Comparison of ENCODE assay signal across 9 mouse cellular contexts in genomic region chr1:58677575-58677974, GRCm38 (mm10). TPM values are rescaled to one million over a fixed set of nuclear protein-coding genes. Genes with fewer than 3 reads are reported as not detected.
DNase-seq lines count a peak whose midpoint lies in the region; ATAC-seq and TF ChIP-seq lines count a peak whose summit lies in the region.
"Had no signal": no experiment of that assay in that cellular context is flagged by ENCODE, and none has a peak within 500 bp of the region (broad histone marks: within the 10 kb centered on the region; RNA-seq: fewer than 3 reads in every experiment).

No protein-coding gene starts in this region.

- 86% methylated on average over 1 of the region's 1 CpGs for WGBS in midbrain, embryonic 11.5 days

- ATAC-seq in midbrain, embryonic 11.5 days (ENCODE audit: low FRiP score), result no peak

- H3K9me3 ChIP-seq in CH12.LX (replicated peaks; ENCODE audit: low read length), result no peaks in the 10 kb centered on the region
- no peaks in the 10 kb centered on the region for H3K9me3 ChIP-seq in midbrain, embryonic 11.5 days (ENCODE audit: control insufficient read depth, low read length)
- H3K9me3 ChIP-seq: liver, embryonic 15.5 days had no signal

- dilution Hi-C loops in CH12.LX (cut with MboI; ENCODE audit: extremely low pct_ligation_motif_present, extremely low pct_unique_long_range_greater_than_20kb, low sequenced_read_pairs), result no loop called here

- H3K27ac ChIP-seq in CH12.LX (ENCODE audit: insufficient read depth, low read depth), result no peak overlapping the region
- H3K27ac ChIP-seq in midbrain, embryonic 11.5 days (ENCODE audit: low read depth, low read length), result no peak overlapping the region
- H3K27ac ChIP-seq: liver, embryonic 15.5 days had no signal

- no peaks in the 10 kb centered on the region for H3K36me3 ChIP-seq in CH12.LX (replicated peaks in 1 of 2; ENCODE audit: control insufficient read depth in 1 of 2, insufficient read depth in 1 of 2, low read length in 1 of 2)
- H3K36me3 ChIP-seq in midbrain, embryonic 11.5 days (ENCODE audit: control insufficient read depth, insufficient read depth, low read length), result no peaks in the 10 kb centered on the region
- H3K36me3 ChIP-seq: liver, embryonic 15.5 days had no signal

- no peak for TF ChIP-seq EP300 in CH12.LX (IDR thresholded peaks at IDR 0.05; ENCODE audit: low read length)

- TF ChIP-seq RAD21 in CH12.LX (IDR thresholded peaks at IDR 0.05; ENCODE audit: low read depth, low read length), result peak; percentile 66

- DNase-seq in layer of hippocampus, adult 11-12 months (ENCODE audit: low spot score), result peak; percentile 7
- no peak for DNase-seq in layer of hippocampus, adult 9-11 months
- peak; percentile 45 for DNase-seq in CH12.LX (ENCODE audit: extremely low read depth)
- DNase-seq in adrenal gland, postnatal 36 days, result peak; percentile 16 to 64
- DNase-seq in forelimb bud, embryonic 11.5 days (ENCODE audit: low read depth, low spot score), result peak; percentile 43
- peak; percentile 61 for DNase-seq in lung, postnatal 10 days
- DNase-seq in thymus, postnatal 25 days, result peak; percentile 45
- DNase-seq in midbrain, embryonic 11.5 days (ENCODE audit: low spot score, missing footprints), result no peak

- no peak overlapping the region for H3K4me3 ChIP-seq in CH12.LX (replicated peaks in 1 of 3; ENCODE audit: low read depth in 2 of 3, low read length in 2 of 3, poor library complexity in 1 of 3)
- no peak overlapping the region for H3K4me3 ChIP-seq in midbrain, embryonic 11.5 days (ENCODE audit: low read depth, low read length)
- H3K4me3 ChIP-seq: liver, embryonic 15.5 days had no signal

- H3K4me1 ChIP-seq in CH12.LX (ENCODE audit: control insufficient read depth in 1 of 2, insufficient read depth in 2 of 2), result peaks cover 4 to 16% of the 10 kb centered on the region in 2 experiments; a peak in 3 of 4 replicates
- no peaks in the 10 kb centered on the region for H3K4me1 ChIP-seq in midbrain, embryonic 11.5 days (ENCODE audit: control insufficient read depth, insufficient read depth, low read length)
- H3K4me1 ChIP-seq: liver, embryonic 15.5 days had no signal

- H3K27me3 ChIP-seq in CH12.LX (replicated peaks), result no peaks in the 10 kb centered on the region
- H3K27me3 ChIP-seq in midbrain, embryonic 11.5 days (ENCODE audit: control insufficient read depth, insufficient read depth, low read length), result no peaks in the 10 kb centered on the region
- H3K27me3 ChIP-seq: liver, embryonic 15.5 days had no signal

- H3K9ac ChIP-seq in CH12.LX (ENCODE audit: insufficient read depth, low read depth), result no peak overlapping the region
- H3K9ac ChIP-seq in midbrain, embryonic 11.5 days (ENCODE audit: low read length), result no peak overlapping the region
- H3K9ac ChIP-seq: liver, embryonic 15.5 days had no signal

- in situ Hi-C loops in CH12.LX (cut with MboI; ENCODE audit: low pct_ligation_motif_present, low pct_unique_long_range_greater_than_20kb, low sequenced_read_pairs), result loop anchor here (25.0 kb wide), 2 partner anchors 190 to 390 kb away; partner anchors contain the start of gene Aox2

- TF ChIP-seq POLR2A in CH12.LX (IDR thresholded peaks at IDR 0.05; ENCODE audit: low read depth, low read length), result no peak

- no peak overlapping the region for H3K4me2 ChIP-seq in CH12.LX (ENCODE audit: insufficient read depth, low read depth, poor library complexity, severe bottlenecking)
- H3K4me2 ChIP-seq in midbrain, embryonic 11.5 days, result no peak overlapping the region
- H3K4me2 ChIP-seq: liver, embryonic 15.5 days had no signal

- H3K79me2 ChIP-seq in CH12.LX (replicated peaks; ENCODE audit: control insufficient read depth, extremely low read depth, insufficient read depth, poor library complexity, severe bottlenecking), result no peaks in the 10 kb centered on the region

- TF ChIP-seq CTCF in CH12.LX (conservative IDR thresholded peaks at IDR 0.05 in 1 of 2, IDR thresholded peaks at IDR 0.05 in 1 of 2; ENCODE audit: low read depth in 2 of 2, low read length in 2 of 2), result peak; percentile 42 to 68; a peak in 3 of 4 replicates

TF ChIP-seq in CH12.LX, 34 proteins besides CTCF, POLR2A, EP300 and RAD21:
- TF ChIP-seq MAX (IDR thresholded peaks at IDR 0.05; ENCODE audit: low read length) (no peak), PAX5 (IDR thresholded peaks at IDR 0.05; ENCODE audit: low read length) (no peak), BHLHE40 (IDR thresholded peaks at IDR 0.05; ENCODE audit: low read depth, low read length) (no peak), MAFK (IDR thresholded peaks at IDR 0.05; ENCODE audit: insufficient replicate concordance, low read length) (no peak), UBTF (IDR thresholded peaks at IDR 0.05; ENCODE audit: low read depth, low read length) (no peak), IRF4 (IDR thresholded peaks at IDR 0.05; ENCODE audit: low read depth, low read length) (0 out of 2 replicates have a peak, but pooled peaks have one; percentile 32), ZC3H11A (IDR thresholded peaks at IDR 0.05; ENCODE audit: low read depth, low read length) (peak; percentile 11; the same call in 1 of the 2 replicates), JUN (IDR thresholded peaks at IDR 0.05; ENCODE audit: insufficient read depth, low read depth, low read length) (no peak), CHD2 (IDR thresholded peaks at IDR 0.05; ENCODE audit: low read length) (no peak), NELFE (IDR thresholded peaks at IDR 0.05; ENCODE audit: low read depth, low read length) (no peak), JUND (conservative IDR thresholded peaks at IDR 0.05; ENCODE audit: low read depth, low read length) (no peak), SMC3 (IDR thresholded peaks at IDR 0.05; ENCODE audit: low read depth, low read length) (peak; percentile 59), TCF12 (IDR thresholded peaks at IDR 0.05; ENCODE audit: low read depth, low read length) (no peak), MEF2A (IDR thresholded peaks at IDR 0.05; ENCODE audit: borderline replicate concordance, low read depth, low read length) (0 out of 2 replicates have a peak, but pooled peaks have one; percentile 21), ZNF384 (IDR thresholded peaks at IDR 0.05; ENCODE audit: low read depth, low read length) (no peak), RCOR1 (conservative IDR thresholded peaks at IDR 0.05; ENCODE audit: low read depth, low read length) (no peak), MXI1 (IDR thresholded peaks at IDR 0.05; ENCODE audit: low read depth, low read length) (no peak)

RNA-seq across cellular contexts. Expression of gene Als2cr12, which starts 18.2 kb away (rescaled TPM):
- total RNA-seq in CH12.LX (2012; rRNA removed) (not detected in 2 replicates), CH12.LX (2014; rRNA removed) (not detected in 2 replicates)
- polyA plus RNA-seq in CH12.LX (2012; ENCODE audit: insufficient read length, low read depth), result 0.22 and 0.33 TPM in 2 replicates
- total RNA-seq in adrenal gland, postnatal 36 days (2021), result 1 to 10 TPM in 1 of 2 experiments, under 1 TPM in 1; 0.86 to 3.0 TPM
- polyA plus RNA-seq in midbrain, embryonic 11.5 days (2014; fragmentation: Nextera tagmentation; extraction: Ambion mirVana), result not detected in 2 replicates
- polyA plus RNA-seq: liver, embryonic 15.5 days had no signal

RNA-seq across cellular contexts. Expression of gene Cflar, which starts 33.7 kb away (rescaled TPM):
- total RNA-seq in CH12.LX (2012; rRNA removed) (46.8 and 49.2 TPM in 2 replicates), CH12.LX (2014; rRNA removed) (81.1 and 82.0 TPM in 2 replicates)
- polyA plus RNA-seq in CH12.LX (2012; ENCODE audit: insufficient read length, low read depth), result 28.3 and 35.7 TPM in 2 replicates
- total RNA-seq in adrenal gland, postnatal 36 days (2021), result 100 to 1,000 TPM; 110 to 114 TPM
- polyA plus RNA-seq in midbrain, embryonic 11.5 days (2014; fragmentation: Nextera tagmentation; extraction: Ambion mirVana), result 19.1 and 20.9 TPM in 2 replicates

Comparison
In these comparisons a context has a peak if more than half of its experiments do, and no peak if none do; other contexts are left out.
1. DNase-seq: peak in layer of hippocampus, adult 11-12 months (single experiment), CH12.LX (single experiment), adrenal gland, postnatal 36 days (2 of 2), forelimb bud, embryonic 11.5 days (single experiment), lung, postnatal 10 days (single experiment) and thymus, postnatal 25 days (single experiment); none in layer of hippocampus, adult 9-11 months (single experiment) and midbrain, embryonic 11.5 days (single experiment).